Mouse (Mus musculus) CH12.LX (cell line): ENCODE measurements at regions not wholly inside any gene's neighbourhood (a gene's known extent, or its start where the extent isn't known, plus 50 kb on each side); places are given as distances from the start of the nearest gene placed in this dataset.

Source experiments
- DNase-seq: peaks from one replicate; pipeline ENCODE4 v3.0.0-alpha.2; 2013; ENCODE audit errors: extremely low read depth
- H3K27ac ChIP-seq: 2 replicates; pipeline ENCODE4 v1.5.1; 2012; ENCODE audit warnings: low read depth, mild to moderate bottlenecking, control low read depth, moderate library complexity; ENCODE audit not compliant: insufficient read depth
- H3K27me3 ChIP-seq: replicated peaks from 2 replicates; pipeline ENCODE3; 2012; ENCODE audit warnings: inconsistent platforms
- H3K36me3 ChIP-seq, 2 experiments: replicated peaks in 1 of 2; 2 replicates each; pipeline versions ENCODE3 to v1.6.1; 2012; ENCODE audit warnings: inconsistent platforms in 1 of 2, low read length in 1 of 2, mild to moderate bottlenecking in 1 of 2, mixed read lengths in 1 of 2, moderate library complexity in 1 of 2; ENCODE audit not compliant: control insufficient read depth in 1 of 2, insufficient read depth in 1 of 2
- H3K4me1 ChIP-seq, 2 experiments: 2 replicates each; pipeline ENCODE4 v1.6.1; 2012; ENCODE audit warnings: inconsistent platforms in 1 of 2, moderate library complexity in 1 of 2; ENCODE audit not compliant: insufficient read depth in 2 of 2, control insufficient read depth in 1 of 2
- H3K4me2 ChIP-seq: 2 replicates; pipeline ENCODE4 v1.6.1; 2012; ENCODE audit warnings: low read depth, mild to moderate bottlenecking, control low read depth; ENCODE audit not compliant: poor library complexity, insufficient read depth, severe bottlenecking
- H3K4me3 ChIP-seq, 3 experiments: fragments of 150-350 bp in 1 of 3; sonication (generic) in 1 of 3; replicated peaks in 1 of 3; 2 replicates each; pipeline versions ENCODE3 to v1.5.1; 2011 to 2012; ENCODE audit warnings: low read depth in 2 of 3, low read length in 2 of 3, mild to moderate bottlenecking in 2 of 3, moderate library complexity in 2 of 3, control low read depth in 1 of 3, improper control_type of control experiment in 1 of 3, inconsistent platforms in 1 of 3, mixed read lengths in 1 of 3; ENCODE audit not compliant: poor library complexity in 1 of 3
- H3K79me2 ChIP-seq: replicated peaks from 2 replicates; pipeline ENCODE4 v1.6.1; 2012; ENCODE audit warnings: mild to moderate bottlenecking, moderate library complexity; ENCODE audit not compliant: control insufficient read depth, poor library complexity, insufficient read depth, severe bottlenecking; ENCODE audit errors: extremely low read depth
- H3K9ac ChIP-seq: 2 replicates; pipeline ENCODE4 v1.6.1; 2012; ENCODE audit warnings: low read depth, mild to moderate bottlenecking, control low read depth, moderate library complexity; ENCODE audit not compliant: insufficient read depth
- H3K9me3 ChIP-seq: replicated peaks from 2 replicates; pipeline ENCODE3; 2012; ENCODE audit warnings: low read length, inconsistent platforms, mixed read lengths
- BHLHE40 ChIP-seq: IDR thresholded peaks from 2 replicates; pipeline ENCODE4 v1.6.1; 2011; ENCODE audit warnings: mild to moderate bottlenecking, low read depth, low read length, improper control_type of control experiment
- CTCF ChIP-seq, 2 experiments: IDR thresholded peaks in 1 of 2; conservative IDR thresholded peaks in 1 of 2; 2 replicates each; pipeline ENCODE4 v1.5.1; 2011 to 2012; ENCODE audit warnings: low read depth in 2 of 2, low read length in 2 of 2, improper control_type of control experiment in 1 of 2, inconsistent platforms in 1 of 2, mild to moderate bottlenecking in 1 of 2, moderate library complexity in 1 of 2
- ELF1 ChIP-seq: IDR thresholded peaks from 2 replicates; pipeline ENCODE4 v1.6.1; 2014; ENCODE audit warnings: low read depth, mild to moderate bottlenecking, inconsistent platforms, low read length, improper control_type of control experiment
- ETS1 ChIP-seq: conservative IDR thresholded peaks from 2 replicates; pipeline ENCODE4 v1.6.1; 2012; ENCODE audit warnings: low read depth, mild to moderate bottlenecking, inconsistent platforms, low read length, improper control_type of control experiment, moderate library complexity
- IRF4 ChIP-seq: IDR thresholded peaks from 2 replicates; pipeline ENCODE4 v1.6.1; 2014; ENCODE audit warnings: low read depth, mild to moderate bottlenecking, inconsistent platforms, low read length, improper control_type of control experiment
- JUN ChIP-seq: IDR thresholded peaks from 2 replicates; pipeline ENCODE4 v1.6.1; 2011; ENCODE audit warnings: low read depth, mild to moderate bottlenecking, low read length, improper control_type of control experiment, moderate library complexity; ENCODE audit not compliant: insufficient read depth
- KAT2A ChIP-seq: IDR thresholded peaks from 2 replicates; pipeline ENCODE4 v1.6.1; 2012; ENCODE audit warnings: low read length, improper control_type of control experiment, inconsistent platforms; ENCODE audit not compliant: insufficient replicate concordance
- MAX ChIP-seq: IDR thresholded peaks from 2 replicates; pipeline ENCODE4 v1.6.1; 2011; ENCODE audit warnings: low read length, improper control_type of control experiment
- MAZ ChIP-seq: IDR thresholded peaks from 2 replicates; pipeline ENCODE4 v1.6.1; 2012; ENCODE audit warnings: low read depth, mild to moderate bottlenecking, inconsistent platforms, low read length, improper control_type of control experiment, moderate library complexity
- MEF2A ChIP-seq: IDR thresholded peaks from 2 replicates; pipeline ENCODE4 v1.6.1; 2014; ENCODE audit warnings: low read depth, mild to moderate bottlenecking, inconsistent platforms, low read length, improper control_type of control experiment, borderline replicate concordance
- MXI1 ChIP-seq: IDR thresholded peaks from 2 replicates; pipeline ENCODE4 v1.6.1; 2011; ENCODE audit warnings: mild to moderate bottlenecking, low read depth, low read length, improper control_type of control experiment
- POLR2AphosphoS2 ChIP-seq: IDR thresholded peaks from 2 replicates; pipeline ENCODE4 v1.6.1; 2011; ENCODE audit warnings: low read depth, low read length, improper control_type of control experiment
- RCOR1 ChIP-seq: conservative IDR thresholded peaks from 2 replicates; pipeline ENCODE4 v1.6.1; 2012; ENCODE audit warnings: low read depth, mild to moderate bottlenecking, inconsistent platforms, low read length, improper control_type of control experiment
- SMC3 ChIP-seq: IDR thresholded peaks from 2 replicates; pipeline ENCODE4 v1.6.1; 2011; ENCODE audit warnings: low read depth, low read length, improper control_type of control experiment
- TCF12 ChIP-seq: IDR thresholded peaks from 2 replicates; pipeline ENCODE4 v1.6.1; 2014; ENCODE audit warnings: low read depth, mild to moderate bottlenecking, inconsistent platforms, low read length, improper control_type of control experiment
- UBTF ChIP-seq: IDR thresholded peaks from 2 replicates; pipeline ENCODE4 v1.6.1; 2012; ENCODE audit warnings: low read depth, mild to moderate bottlenecking, inconsistent platforms, low read length, improper control_type of control experiment, moderate library complexity
- USF1 ChIP-seq: IDR thresholded peaks from 2 replicates; pipeline ENCODE4 v1.6.1; 2014; ENCODE audit warnings: low read depth, mild to moderate bottlenecking, inconsistent platforms, low read length, improper control_type of control experiment
- USF2 ChIP-seq: conservative IDR thresholded peaks from 2 replicates; pipeline ENCODE4 v1.6.1; 2011; ENCODE audit warnings: low read depth, low read length, improper control_type of control experiment
- ZNF384 ChIP-seq: IDR thresholded peaks from 2 replicates; pipeline ENCODE4 v1.6.1; 2012; ENCODE audit warnings: low read depth, low read length, improper control_type of control experiment, inconsistent platforms
- dilution Hi-C: fragments of 300-500 bp; cut with MboI; formaldehyde crosslinking; loops from 2 replicates; pipeline ENCODE4 v1.14.3; 2020; ENCODE audit warnings: low sequenced_read_pairs; ENCODE audit not compliant: extremely low pct_unique_long_range_greater_than_20kb, extremely low pct_ligation_motif_present
- in situ Hi-C: fragments of 300-500 bp; cut with MboI; formaldehyde crosslinking; loops from 3 replicates; pipeline ENCODE4 v1.14.3; 2019; ENCODE audit warnings: low sequenced_read_pairs, low pct_ligation_motif_present, low pct_unique_long_range_greater_than_20kb, mixed read lengths

GRCm38 (mm10) chr2:48373086-48373485 is 440.8 kb upstream of the Acvr2a start:
- TF ChIP-seq IRF4 (no peak), MAZ (no peak), CTCF (conservative IDR thresholded peaks at IDR 0.05 in 1 of 2, IDR thresholded peaks at IDR 0.05 in 1 of 2; ENCODE audit: low read depth in 2 of 2, low read length in 2 of 2) (no peak), TCF12 (no peak), RCOR1 (no peak), UBTF (no peak), MXI1 (no peak), POLR2AphosphoS2 (no peak), ZNF384 (no peak), MEF2A (no peak), USF2 (no peak), MAX (no peak), USF1 (no peak), BHLHE40 (no peak), KAT2A (no peak), ELF1 (no peak), JUN (no peak)
- TF ChIP-seq, all 38 proteins: peak for 0
- dilution Hi-C loops: no loop called here

GRCm38 (mm10) chr2:48374302-48374701 is 439.6 kb upstream of the Acvr2a start:
- in situ Hi-C loops (no loop called here), dilution Hi-C loops (no loop called here)
- no peak overlapping the region for H3K4me2 ChIP-seq
- no peaks in the 10 kb centered on the region for H3K79me2 ChIP-seq
- DNase-seq: no peak
- no peak for TF ChIP-seq UBTF
- TF ChIP-seq MAZ: no peak
- no peak for TF ChIP-seq SMC3
- TF ChIP-seq ETS1: no peak
- no peaks in the 10 kb centered on the region for H3K9me3 ChIP-seq
- H3K27ac ChIP-seq: no peak overlapping the region
- H3K9ac ChIP-seq: no peak overlapping the region
- no peaks in the 10 kb centered on the region for H3K36me3 ChIP-seq
- H3K4me3 ChIP-seq: no peak overlapping the region
- no peaks in the 10 kb centered on the region for H3K27me3 ChIP-seq
- no peaks in the 10 kb centered on the region for H3K4me1 ChIP-seq

More at GRCm38 (mm10) chr2:48373086-48373485, 440.8 kb upstream of the Acvr2a start:
- H3K9ac ChIP-seq: no peak overlapping the region
- no peak for DNase-seq
- no peaks in the 10 kb centered on the region for H3K4me1 ChIP-seq
- no peaks in the 10 kb centered on the region for H3K36me3 ChIP-seq
- H3K27me3 ChIP-seq: no peaks in the 10 kb centered on the region
- H3K79me2 ChIP-seq: no peaks in the 10 kb centered on the region
- H3K27ac ChIP-seq: no peak overlapping the region
- in situ Hi-C loops: no loop called here
- no peak overlapping the region for H3K4me3 ChIP-seq
- H3K4me2 ChIP-seq: no peak overlapping the region
- no peaks in the 10 kb centered on the region for H3K9me3 ChIP-seq
